Mouse (Mus musculus) limb, embryonic 14.5 days (tissue): ENCODE measurements at regions not wholly inside any gene's neighbourhood (a gene's known extent, or its start where the extent isn't known, plus 50 kb on each side); places are given as distances from the start of the nearest gene placed in this dataset.

Experiments
- ATAC-seq: fragments of 200-750 bp; cut with Nextera tagmentation; 2 replicates; pipeline ENCODE4 v1.8.0; 2017; ENCODE audit warnings: low read depth, moderate number of reproducible peaks, moderate TSS enrichment; ENCODE audit not compliant: low FRiP score
- DNase-seq: peaks from one replicate; pipeline ENCODE4 v3.0.0-alpha.2; 2015; ENCODE audit warnings: low spot score
- H3K27ac ChIP-seq: fragments of 300-500 bp; sonication (generic); replicated peaks from 2 replicates; pipeline ENCODE4 v1.5.1; 2014; ENCODE audit warnings: low read depth, mild to moderate bottlenecking, low read length, moderate library complexity, mixed read lengths
- H3K27me3 ChIP-seq: fragments of 300-500 bp; sonication (generic); 2 replicates; pipeline ENCODE4 v1.6.1; 2014; ENCODE audit warnings: low read length, mixed read lengths; ENCODE audit not compliant: control insufficient read depth, insufficient read depth
- H3K36me3 ChIP-seq: fragments of 300-500 bp; sonication (generic); 2 replicates; pipeline ENCODE4 v1.6.1; 2014; ENCODE audit warnings: mild to moderate bottlenecking, low read length, moderate library complexity, mixed read lengths; ENCODE audit not compliant: control insufficient read depth, insufficient read depth
- H3K4me1 ChIP-seq: fragments of 300-500 bp; sonication (generic); 2 replicates; pipeline ENCODE4 v1.6.1; 2014; ENCODE audit warnings: antibody characterized with exemption, low read length, mixed read lengths; ENCODE audit not compliant: control insufficient read depth, insufficient read depth
- H3K4me2 ChIP-seq: fragments of 300-500 bp; sonication (generic); replicated peaks from 2 replicates; pipeline ENCODE4 v1.6.1; 2014; ENCODE audit warnings: low read depth, mild to moderate bottlenecking, low read length, moderate library complexity; ENCODE audit not compliant: severe bottlenecking
- H3K4me3 ChIP-seq: fragments of 300-500 bp; sonication (generic); replicated peaks from 2 replicates; pipeline ENCODE4 v1.5.1; 2014; ENCODE audit warnings: low read length
- H3K9ac ChIP-seq: fragments of 300-500 bp; sonication (generic); 2 replicates; pipeline ENCODE4 v1.6.1; 2014; ENCODE audit warnings: mild to moderate bottlenecking, low read depth, low read length, moderate library complexity; ENCODE audit not compliant: severe bottlenecking
- H3K9me3 ChIP-seq: fragments of 300-500 bp; sonication (generic); 2 replicates; pipeline ENCODE4 v1.6.1; 2016; ENCODE audit warnings: low read length; ENCODE audit not compliant: control insufficient read depth
- POLR2A ChIP-seq: fragments of 200-500 bp; IDR thresholded peaks from 2 replicates; pipeline ENCODE4 v1.8.0; 2012; ENCODE audit warnings: inconsistent platforms, mild to moderate bottlenecking, moderate library complexity, borderline replicate concordance; ENCODE audit not compliant: insufficient read depth, insufficient read length; ENCODE audit errors: extremely low read depth
- WGBS: fragments of 180-500 bp; shearing (Covaris S2); extraction: QIAGEN DNeasy Blood & Tissue Kit; methylation state at CpG from one replicate; pipeline ENCODE4 v1.1.7; 2014; 5-methylcytosine and 5-hydroxymethylcytosine counted together

- ATAC-seq (no peak), DNase-seq (no peak)
- no peak overlapping the region for H3K9ac ChIP-seq
- 72% methylated on average over 5 of the region's 5 CpGs for WGBS
- H3K4me1 ChIP-seq: no peaks in the 10 kb centered on the region
- no peaks in the 10 kb centered on the region for H3K27me3 ChIP-seq
- H3K4me3 ChIP-seq: no peak overlapping the region
- no peak for TF ChIP-seq POLR2A
- no peaks in the 10 kb centered on the region for H3K9me3 ChIP-seq
- no peaks in the 10 kb centered on the region for H3K36me3 ChIP-seq
- no peak overlapping the region for H3K27ac ChIP-seq
- H3K4me2 ChIP-seq: no peak overlapping the region
Measured at GRCm38 (mm10) chr3:9200156-9200555, 409.7 kb downstream of the Zfp704 start.

- no peak overlapping the region for H3K4me2 ChIP-seq
- H3K27ac ChIP-seq: no peak overlapping the region
- no peak for ATAC-seq
- no peaks in the 10 kb centered on the region for H3K36me3 ChIP-seq
- no peak for TF ChIP-seq POLR2A
- no peaks in the 10 kb centered on the region for H3K27me3 ChIP-seq
- DNase-seq: no peak
- 71% methylated on average over 9 of the region's 9 CpGs for WGBS
- no peaks in the 10 kb centered on the region for H3K4me1 ChIP-seq
- H3K9me3 ChIP-seq: no peaks in the 10 kb centered on the region
- H3K4me3 ChIP-seq: no peak overlapping the region
- no peak overlapping the region for H3K9ac ChIP-seq
Measured at GRCm38 (mm10) chr3:9198652-9199332, 411.1 kb downstream of the Zfp704 start.

- DNase-seq: no peak
- H3K4me1 ChIP-seq: no peaks in the 10 kb centered on the region
- no peak overlapping the region for H3K4me3 ChIP-seq
- no peaks in the 10 kb centered on the region for H3K36me3 ChIP-seq
- ATAC-seq: no peak
- no peaks in the 10 kb centered on the region for H3K9me3 ChIP-seq
- 76% methylated on average over 8 of the region's 8 CpGs for WGBS
- H3K27ac ChIP-seq: no peak overlapping the region
- no peak overlapping the region for H3K9ac ChIP-seq
- no peak overlapping the region for H3K4me2 ChIP-seq
- H3K27me3 ChIP-seq: no peaks in the 10 kb centered on the region
- TF ChIP-seq POLR2A: no peak
Measured at GRCm38 (mm10) chr3:9195781-9196180, 414.1 kb downstream of the Zfp704 start.

GRCm38 (mm10) chr3:9189366-9190287 lies 420.3 kb downstream of the Zfp704 start:
- no peaks in the 10 kb centered on the region for H3K9me3 ChIP-seq
- ATAC-seq (peak; percentile 62; the same call in 1 of the 2 replicates), DNase-seq (peak; percentile 70)
- no peak overlapping the region for H3K9ac ChIP-seq
- H3K4me1 ChIP-seq: no peaks in the 10 kb centered on the region
- no peaks in the 10 kb centered on the region for H3K36me3 ChIP-seq
- TF ChIP-seq POLR2A: no peak
- no peak overlapping the region for H3K27ac ChIP-seq
- WGBS: 85% methylated on average over 15 of the region's 15 CpGs
- H3K4me3 ChIP-seq: no peak overlapping the region
- no peak overlapping the region for H3K4me2 ChIP-seq
- no peaks in the 10 kb centered on the region for H3K27me3 ChIP-seq

GRCm38 (mm10) chr3:9186364-9187120 lies 423.3 kb downstream of the Zfp704 start:
- Histone ChIP-seq H3K4me2 (no peak overlapping the region), H3K27me3 (no peaks in the 10 kb centered on the region), H3K4me3 (no peak overlapping the region), H3K36me3 (no peaks in the 10 kb centered on the region), H3K27ac (no peak overlapping the region), H3K9ac (no peak overlapping the region), H3K4me1 (no peaks in the 10 kb centered on the region), H3K9me3 (no peaks in the 10 kb centered on the region)
- TF ChIP-seq POLR2A: no peak
- WGBS: 78% methylated on average over 6 of the region's 6 CpGs
- no peak for ATAC-seq
- DNase-seq: no peak
